Mouse (Mus musculus) R1 (cell line): Measurements from ENCODE around the gene Lgr6.
"Not testable (repeated sequence)": the region's sequence is repeated elsewhere in the genome, so short reads cannot be mapped to it uniquely, and the experiment has no call there.

ENCODE experiments used
- DNase-seq: peaks from one replicate; pipeline ENCODE4 v3.0.0-alpha.2; 2018; ENCODE audit warnings: low read depth, low spot score

Lgr6 gene

DNA sequence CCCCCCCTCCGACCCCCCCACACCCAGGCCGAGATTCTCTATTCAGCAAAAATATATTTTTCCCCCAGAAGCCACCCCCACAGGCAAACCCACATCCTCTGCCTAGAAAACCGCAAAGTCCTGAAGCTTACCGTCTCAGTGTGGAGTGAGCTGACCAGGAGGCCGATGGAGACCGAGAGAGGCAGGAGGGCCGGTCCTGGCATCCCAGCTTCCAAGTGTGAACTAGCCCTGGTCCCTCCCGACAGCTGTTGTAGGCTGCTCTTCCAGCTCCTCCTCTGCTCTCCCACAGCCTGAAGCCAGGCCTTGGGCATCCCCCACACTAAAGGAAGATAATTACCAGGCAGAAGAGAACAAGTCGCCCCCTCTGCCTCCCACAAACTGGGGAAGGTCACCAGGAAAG, 23.9 kb upstream of the Lgr6 start:
- DNase-seq = no peak

DNA sequence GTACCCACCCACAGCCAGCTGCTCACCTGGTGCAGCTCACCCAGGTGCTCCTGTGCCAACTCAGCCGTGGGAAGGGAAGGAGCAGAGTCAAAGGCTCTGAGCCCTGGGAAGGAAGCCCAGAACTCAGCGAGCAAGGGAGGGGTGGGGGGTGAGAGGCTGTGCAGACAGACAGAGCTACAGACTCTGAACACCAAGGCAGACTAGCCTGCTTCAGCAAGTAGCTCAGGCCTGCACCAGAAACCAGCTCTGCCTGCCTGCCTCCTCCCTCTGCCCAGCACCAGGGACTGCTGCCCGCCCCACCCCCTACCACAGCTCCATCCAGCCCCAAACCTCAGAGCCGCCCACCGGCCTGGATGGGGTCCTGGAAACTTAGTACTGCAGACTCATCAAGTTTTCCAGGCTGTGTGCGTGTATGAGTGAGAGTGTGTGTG, 22.9 kb upstream of the Lgr6 start:
- no peak for DNase-seq

DNA sequence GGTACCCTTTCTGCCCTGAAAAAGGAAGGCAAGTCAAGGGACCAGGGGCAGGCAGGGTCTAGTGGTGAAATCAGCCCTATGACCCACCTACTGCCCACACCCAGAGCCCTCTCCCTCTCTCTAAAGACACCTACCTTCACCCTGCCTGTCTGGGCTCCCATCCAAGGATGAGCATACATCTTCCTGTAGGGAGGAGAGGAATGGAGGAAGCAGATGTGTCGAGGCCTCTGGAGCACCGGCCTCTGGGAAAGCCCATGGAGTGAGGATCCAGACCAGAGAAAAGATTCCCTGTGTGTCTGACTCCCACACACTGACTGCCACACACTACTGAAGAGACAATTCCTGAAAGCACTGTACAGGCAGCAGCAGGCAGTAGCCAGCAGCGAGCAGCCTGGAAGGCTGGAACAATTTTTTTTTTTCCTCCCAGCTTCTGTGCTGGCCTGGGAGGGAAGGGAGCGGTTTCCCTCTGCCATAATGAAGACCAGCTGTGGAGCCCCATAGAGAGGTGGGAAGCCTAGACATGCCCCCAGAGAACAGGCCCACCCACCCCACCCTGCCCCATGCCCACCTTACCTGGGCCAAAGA, 21.5 kb upstream of the Lgr6 start:
- DNase-seq = no peak

DNA sequence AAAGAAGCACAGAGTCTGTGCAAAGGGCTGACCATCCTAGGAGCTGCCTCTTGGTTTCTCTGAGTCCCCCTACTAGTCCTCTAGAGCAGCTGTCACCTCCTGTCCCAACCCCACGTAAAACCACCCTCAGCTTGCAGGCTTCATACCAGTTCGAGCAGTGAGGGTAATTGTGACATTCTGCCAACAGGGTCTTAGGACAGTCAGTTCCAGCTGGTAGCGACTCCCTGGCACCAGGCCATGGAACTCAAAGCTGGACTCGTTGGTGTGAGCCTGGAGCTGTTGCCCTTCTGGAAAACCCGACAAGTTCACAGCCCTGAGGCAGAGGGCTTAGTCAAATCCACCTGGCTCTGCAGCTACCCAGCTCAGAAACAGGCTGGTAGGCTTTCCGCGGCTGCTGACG, 20.9 kb upstream of the Lgr6 start:
- no peak for DNase-seq

DNA sequence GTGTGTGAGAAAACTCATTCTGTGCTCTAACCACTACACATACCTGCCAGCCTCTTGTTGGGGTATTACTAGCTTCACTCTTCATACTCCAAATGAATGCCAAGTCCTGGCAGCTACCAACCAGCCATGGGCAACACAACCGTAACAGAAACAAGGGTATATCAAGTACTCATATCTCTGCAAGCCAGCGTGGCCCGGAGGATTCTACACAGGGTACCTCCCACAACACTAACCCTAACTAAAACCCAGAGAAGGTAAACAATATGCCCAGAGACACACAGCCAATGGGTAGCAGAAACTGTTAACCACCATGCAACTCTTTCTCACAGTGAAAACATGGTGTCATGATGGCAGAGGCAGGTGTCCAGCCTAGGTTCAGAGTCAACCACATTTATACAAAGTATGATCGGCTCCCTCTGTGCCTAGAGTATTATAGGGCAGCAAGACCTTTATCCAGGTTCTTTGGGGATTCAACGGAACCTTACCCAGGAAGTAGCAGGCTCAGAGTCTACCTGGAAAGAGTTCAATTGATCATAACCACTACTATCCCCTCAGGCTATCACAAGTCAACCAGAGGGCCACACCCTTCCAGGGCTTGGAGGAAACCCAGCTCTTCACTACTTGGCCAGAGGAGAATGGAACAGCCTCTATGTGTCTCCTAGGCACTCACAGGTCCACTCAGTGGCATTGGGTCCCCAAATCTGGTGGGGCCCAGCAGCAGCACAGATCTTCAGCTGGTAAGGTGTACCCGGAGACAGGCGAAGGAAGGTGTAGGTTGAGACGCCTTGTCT, 19.7 kb upstream of the Lgr6 start:
- no peak for DNase-seq

DNA sequence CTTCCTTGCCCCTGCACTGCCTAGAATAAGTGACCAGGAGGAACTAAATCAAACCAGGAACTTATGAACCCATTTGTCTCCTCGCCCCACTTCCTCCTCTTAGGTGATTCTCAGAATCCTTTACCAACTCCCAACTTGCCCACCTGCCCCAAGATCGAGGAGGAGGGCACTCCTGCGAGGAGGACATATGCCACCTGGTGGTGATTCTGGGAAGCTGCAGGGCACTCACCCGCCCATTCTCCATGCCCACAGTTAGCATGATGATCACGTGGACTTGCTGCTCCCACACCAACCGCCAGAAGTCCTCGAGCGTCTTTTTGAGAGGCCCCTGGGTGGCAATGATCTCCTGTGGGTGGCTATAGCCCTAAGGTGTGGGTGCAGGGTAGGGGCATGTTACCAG, 7.6 kb upstream of the Lgr6 start:
- DNase-seq = peak; percentile 79

DNA sequence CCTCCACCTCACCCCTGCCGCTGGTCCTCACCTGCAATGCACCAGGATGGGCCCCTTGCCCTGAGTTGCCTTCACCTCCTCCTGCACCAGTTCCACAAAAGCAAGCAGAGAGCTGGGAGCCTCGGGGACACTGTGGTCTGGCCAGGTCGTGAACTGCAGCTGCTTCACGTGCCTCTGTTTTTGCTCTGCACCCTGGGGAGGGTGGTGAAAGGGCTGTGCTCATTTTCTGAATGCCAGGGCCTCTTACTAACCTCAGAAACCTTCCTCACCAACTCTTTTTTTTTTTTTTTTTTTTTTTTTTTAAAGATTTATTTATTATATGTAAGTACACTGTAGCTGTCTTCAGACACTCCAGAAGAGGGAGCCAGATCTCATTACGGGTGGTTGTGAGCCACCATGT, 6.2 kb upstream of the Lgr6 start:
- not testable (repeated sequence) for DNase-seq

DNA sequence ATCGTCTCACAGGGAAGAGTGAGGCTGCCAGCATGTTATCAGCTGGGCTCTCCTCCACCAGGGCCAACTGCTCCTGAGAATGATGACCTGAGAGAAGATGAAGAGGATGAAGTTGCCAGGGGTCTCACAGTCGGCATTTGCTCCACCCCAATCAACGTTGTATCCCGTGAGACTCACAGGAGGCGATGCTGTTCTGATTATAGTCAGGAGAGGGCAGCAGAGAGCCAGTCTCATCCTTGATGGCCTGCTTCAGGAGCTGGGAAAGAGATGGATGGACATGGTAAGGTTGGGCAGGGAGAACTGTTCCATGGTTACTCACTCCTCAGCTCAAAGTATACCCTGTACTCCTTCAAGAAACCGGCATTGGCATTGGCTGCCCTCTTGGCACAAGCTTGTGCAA, 5.0 kb upstream of the Lgr6 start:
- DNase-seq = peak; percentile 84

DNA sequence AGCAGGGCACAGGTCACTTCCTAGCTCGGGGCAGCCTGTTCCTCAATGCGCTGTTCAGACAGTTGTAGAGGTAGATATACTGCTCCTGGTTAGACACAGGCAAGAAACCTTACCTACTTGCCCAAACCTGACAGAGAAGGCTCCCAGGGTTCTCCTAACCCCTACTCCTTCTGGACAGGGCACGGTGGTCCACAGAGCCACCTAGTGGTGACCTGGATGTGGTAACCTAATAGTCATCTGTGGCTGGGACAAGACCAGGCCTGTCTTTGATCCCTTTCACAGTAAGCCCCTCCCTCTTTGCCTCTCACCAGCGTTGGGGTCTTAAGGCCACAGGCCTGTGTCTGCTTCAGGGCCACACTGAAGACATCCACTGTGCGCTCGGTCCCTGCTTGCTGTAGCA, 3.5 kb upstream of the Lgr6 start:
- peak; percentile 88 for DNase-seq

DNA sequence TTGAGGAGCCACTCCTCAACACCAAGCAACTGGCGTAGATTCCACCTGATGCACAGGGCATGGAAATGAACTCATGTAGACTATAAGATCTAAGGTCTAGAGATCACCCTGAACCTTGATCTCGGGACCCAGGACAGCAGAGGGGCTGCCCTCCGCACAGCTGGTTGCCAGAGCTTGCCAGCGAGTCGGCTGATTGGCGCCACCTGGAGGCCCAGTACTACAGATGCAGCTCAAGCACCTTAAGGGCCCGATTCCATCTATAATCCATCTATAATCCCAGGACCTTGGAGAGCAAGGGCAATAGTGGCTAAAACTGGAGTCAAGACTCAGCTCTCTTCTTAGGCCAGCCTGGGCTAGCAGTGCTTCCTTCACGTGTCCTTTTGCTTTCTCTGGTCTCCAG, 875 bp upstream of the Lgr6 start:
- peak; percentile 86 for DNase-seq

DNA sequence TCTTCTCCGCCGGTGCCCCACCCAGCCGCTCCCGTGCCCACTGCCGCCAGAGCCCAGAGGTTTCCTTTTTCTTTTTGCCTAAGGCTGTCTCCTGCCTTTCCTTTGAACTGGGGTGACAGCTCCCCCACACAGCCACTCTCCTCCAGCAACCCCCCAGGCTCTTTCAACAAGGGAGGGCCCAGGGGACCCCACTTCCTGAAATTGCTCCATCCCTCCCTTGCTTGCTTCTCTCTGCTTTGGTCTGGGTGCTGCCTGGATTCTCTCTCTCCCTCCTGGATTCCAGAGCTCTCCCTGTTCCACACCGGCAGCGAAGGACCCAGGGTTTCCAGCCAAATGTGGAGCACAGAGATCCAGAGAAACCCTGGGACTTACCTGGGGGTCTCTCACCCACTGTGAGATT, 4.7 kb downstream of the Lgr6 start:
- DNase-seq = no peak

DNA sequence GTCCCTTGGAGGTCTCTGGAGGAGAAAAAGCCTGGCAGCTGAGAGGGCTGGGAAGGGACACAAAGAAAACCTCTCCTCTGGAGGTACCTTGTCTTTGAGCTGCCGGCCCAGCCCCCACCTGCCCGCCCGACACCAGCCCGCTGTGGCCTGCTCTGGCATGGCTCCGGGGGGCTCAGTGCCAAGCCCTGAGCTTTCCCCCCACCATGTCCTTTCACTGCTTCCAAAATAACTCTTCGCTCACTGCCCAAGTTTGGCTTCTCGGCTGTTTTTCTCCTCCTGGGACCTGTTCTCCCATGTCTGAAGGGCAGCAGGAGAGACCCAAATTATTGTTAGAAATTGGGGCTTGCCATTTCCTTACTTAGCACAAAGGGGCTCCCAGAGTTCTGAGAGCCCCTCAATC, 6.6 kb downstream of the Lgr6 start:
- no peak for DNase-seq

DNA sequence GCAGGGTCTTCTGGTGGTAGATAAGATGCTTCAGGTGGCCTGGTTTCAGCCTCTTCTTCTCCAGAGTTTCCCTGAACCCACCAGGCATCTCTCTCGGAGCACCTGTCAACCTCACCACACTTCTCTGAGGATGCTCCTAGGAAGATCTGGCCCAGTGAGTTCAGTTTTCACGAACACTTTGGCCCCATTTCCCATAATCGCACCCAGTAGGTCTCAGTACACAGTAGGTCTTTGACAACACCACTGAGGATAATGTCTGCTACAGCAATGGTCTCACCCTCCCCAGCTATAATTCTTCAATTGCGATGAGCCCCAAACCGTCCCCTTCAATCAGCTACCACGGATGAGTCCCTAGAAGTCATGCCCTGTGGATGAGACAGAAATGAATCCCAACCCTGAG, 7.6 kb downstream of the Lgr6 start:
- DNase-seq = no peak

DNA sequence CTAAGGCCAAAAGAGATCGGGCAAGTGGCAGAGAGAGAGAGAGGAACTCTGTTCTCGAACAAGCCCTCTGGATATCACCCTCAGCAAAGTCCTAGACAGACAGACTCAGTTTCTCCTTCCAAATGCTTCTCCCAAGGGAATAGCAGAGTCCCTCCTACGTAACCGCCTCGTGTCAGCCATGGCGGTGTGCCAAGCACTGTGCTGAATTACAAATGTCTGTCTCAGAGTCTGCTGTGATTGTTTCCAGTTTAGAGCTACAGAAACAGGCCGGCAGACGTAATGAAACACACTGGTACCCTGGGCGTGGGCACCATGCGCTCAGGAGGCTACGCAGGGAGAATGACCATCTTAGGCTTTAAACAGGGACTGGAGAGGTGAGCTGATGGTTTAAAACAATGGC, 8.8 kb downstream of the Lgr6 start:
- no peak for DNase-seq

DNA sequence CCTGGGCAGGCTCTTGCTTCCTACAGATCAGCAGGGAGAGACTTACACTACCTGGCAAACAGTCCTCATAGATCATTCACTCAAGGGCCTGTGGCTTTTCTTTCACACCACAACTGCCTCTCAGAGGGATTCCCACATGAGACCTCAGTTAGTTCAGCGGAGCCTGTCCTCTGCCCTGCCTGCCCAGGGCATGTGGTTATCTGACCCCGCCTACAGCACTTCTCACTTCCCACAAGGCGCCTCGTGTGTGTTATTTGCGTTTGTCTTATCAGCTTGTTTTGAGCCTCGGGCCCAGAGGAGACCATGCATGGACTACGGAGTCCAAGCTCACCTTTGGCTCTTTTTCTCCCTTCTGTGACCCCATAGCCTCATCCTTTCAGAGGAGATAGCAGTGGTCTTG, 9.9 kb downstream of the Lgr6 start:
- no peak for DNase-seq

DNA sequence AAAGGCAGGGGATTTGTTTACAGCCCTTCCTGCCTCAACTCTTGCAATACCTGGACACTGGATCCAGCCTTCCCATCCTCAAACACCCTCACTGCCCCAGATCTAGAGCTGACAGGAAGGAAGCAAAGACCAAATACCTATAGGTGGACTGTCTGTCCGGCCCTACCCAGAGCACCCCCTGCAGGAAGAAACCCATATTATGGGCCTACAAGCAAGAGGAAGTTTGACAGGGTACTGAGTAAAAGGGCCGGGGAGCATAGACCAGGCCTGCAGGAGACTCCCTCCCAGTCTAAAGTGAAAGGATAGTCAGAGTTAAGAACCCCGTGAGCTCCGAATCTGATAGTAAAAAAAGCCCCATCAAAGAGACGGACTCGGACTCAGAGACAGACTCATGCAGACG, 10.4 kb downstream of the Lgr6 start:
- no peak for DNase-seq

DNA sequence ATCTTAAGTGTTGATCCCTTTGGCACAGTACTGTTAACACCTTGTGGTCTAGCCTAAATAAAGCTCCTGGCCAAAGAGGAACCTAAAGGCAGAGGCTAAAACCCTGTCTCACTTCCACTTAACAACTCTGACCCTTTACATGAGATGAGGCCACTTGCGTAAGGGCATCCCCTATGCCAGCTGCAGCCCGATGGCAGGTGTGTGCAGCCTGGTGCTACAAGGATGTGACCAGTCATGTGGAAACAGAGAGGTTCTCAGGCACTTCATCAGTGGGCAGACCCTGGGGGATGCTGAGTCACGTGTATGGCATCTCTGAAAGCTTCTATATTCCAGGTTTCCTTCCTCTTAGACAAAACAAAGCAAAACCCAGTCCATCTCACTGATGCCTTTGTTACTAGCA, 14.2 kb downstream of the Lgr6 start:
- no peak for DNase-seq

DNA sequence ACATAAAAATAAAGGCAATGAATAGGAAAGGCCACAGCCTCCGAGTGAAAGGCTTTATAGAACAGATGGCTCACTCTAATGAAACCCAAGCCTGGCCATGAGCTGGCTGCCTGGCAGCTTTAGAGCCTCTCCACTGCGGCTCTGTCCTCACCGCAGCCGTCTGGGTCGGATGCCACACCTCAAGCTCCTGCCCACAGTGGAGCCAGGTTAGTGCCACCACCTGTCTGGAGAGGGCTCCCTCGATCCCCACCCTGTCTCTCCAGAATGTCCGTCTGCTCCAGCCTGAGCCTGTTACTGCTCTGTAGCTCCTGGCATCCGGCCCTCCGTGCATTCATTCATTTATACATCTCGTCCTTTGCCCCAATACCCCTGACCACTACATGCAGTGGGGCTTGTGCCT, 15.4 kb downstream of the Lgr6 start:
- no peak for DNase-seq

DNA sequence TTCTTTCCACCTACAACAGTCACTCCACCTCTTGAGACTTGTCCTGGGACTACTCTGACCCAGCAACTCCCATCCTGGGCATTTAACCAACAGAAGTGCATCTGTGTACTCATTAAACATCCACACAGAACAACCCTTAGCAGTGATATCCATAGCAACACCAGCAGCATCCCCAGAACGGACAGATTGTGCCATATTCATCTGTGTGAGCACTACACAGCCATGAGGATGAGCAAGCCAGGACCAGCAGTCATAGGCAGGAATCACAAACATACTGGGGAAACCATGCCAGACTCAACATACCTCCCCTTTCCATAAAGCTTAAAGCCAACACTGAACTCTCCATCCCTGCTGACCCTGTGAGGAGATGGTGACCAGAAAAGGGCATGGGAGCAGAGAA, 17.7 kb downstream of the Lgr6 start:
- no peak for DNase-seq

DNA sequence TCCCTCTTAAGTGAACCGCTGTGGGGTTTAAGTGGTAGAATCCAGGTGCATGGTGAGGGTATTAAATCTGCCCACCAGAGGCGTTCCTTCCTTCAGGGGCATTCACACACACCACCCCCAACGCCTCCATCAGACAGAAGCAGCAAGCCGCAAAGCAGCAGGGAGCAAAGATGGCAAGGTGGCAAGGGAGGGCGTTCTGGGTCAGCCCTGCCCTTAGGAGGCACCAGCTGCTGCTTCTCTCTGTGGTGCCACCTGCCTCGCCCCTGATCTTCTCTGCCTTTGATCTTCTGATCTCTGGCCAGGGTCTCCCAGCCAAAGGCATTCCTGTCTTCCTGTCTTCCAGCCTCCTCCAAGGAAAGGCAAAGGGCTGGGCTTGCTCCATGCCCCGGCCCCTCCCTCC, 19.1 kb downstream of the Lgr6 start:
- DNase-seq = no peak

DNA sequence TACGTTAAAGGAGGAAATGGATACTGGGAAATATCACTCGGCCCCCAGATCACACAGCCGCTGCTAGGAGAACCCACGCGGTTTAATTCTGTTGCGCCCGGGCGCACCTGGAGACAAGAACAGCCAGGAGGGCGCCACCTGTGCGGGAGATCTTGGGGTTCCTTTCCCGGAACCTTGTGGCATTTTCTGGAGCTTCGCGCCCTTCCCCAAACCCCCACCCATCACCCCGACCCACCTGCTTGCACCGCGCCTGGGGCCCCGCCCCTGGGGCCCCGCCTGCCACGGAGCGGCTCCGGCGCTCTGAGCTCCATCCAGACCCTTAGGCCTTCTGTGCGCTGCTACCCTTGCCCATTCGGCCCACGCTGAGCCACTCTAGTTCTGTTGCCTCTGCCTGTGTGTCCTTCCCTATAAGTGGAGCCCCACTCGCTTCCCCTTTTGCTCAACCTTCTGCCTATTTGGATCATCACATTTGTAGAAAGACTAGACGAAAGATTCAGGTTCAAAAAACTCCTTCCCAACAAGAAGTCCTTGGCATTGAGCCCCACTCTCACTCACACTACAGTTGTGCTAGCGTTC, 19.7 kb downstream of the Lgr6 start:
- DNase-seq = no peak

DNA sequence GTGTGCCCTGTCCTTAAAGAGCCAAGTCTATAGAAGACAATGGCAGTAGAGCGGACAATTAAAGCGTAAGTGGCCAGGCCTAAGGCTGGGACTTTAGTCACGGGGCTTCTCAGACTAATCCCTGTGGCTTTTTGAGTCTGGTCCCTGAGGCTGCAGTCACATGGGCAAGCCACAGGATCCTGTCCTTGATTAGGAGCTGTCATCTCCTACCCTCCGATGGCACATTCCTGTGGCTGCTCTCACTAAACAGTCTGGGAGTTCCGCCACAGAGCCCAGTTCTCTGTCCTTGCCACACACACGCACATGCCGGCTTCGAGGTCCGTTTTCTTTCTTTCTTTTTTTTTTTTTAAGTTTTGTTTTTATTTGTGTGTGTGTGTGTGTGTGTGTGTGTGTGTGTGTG, 21.6 kb downstream of the Lgr6 start:
- DNase-seq = no peak

DNA sequence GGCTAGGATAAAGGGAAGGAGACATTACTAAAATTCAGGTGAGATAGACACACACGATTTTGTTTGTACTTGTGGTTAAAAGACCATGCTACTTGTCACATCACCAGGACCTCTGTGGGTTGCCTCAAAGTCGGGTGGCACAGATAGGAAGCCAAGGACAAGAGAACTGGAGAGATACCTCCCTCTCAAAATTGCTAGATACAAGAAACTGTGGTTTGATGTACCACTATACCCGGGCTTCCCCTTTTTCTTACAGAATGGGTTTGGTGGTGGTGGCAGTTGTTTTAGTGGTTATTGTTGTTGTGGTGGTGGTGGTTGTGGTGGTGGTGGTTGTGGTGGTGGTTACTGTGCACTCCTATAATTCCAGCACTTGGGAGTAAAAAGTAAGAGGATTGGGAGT, 22.8 kb downstream of the Lgr6 start:
- no peak for DNase-seq
